23 mouse cellular contexts compared by ENCODE assay signal in the genomic region with DNA sequence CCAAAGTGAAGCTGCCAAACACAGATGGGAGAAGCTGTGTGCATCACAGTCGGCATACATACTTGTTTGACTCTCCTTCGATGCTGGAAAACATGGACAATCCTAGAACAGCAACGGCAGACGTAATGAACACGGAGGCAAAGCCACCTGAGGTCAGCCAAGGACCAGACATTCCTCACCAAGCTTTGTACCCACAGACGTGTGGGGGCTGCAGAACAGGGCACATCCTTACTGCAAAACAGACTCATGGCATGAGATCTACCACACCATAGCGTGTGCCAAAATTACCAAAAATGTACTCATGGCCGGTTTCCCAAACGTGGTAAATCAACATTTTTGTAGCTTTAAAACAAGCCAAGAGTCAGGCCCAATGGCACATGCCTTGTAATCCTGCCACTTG. TPM values are rescaled to one million over a fixed set of nuclear protein-coding genes. Genes with fewer than 3 reads are reported as not detected.
"Had no signal": no experiment of that assay in that cellular context is flagged by ENCODE, and none has a peak within 500 bp of the region (broad histone marks: within the 10 kb centered on the region; RNA-seq: fewer than 3 reads in every experiment).

No protein-coding gene starts in this region.

- H3K4me2 ChIP-seq: liver, embryonic 11.5 days; lung, embryonic 14.5 days; midbrain, embryonic 13.5 days had no signal

- DNase-seq: kidney, adult 18-20 months; kidney, adult 9 months; kidney, postnatal 14 days; kidney, postnatal 4 days; liver, postnatal 0 days; lung, embryonic 14.5 days; thymus, postnatal 25 days had no signal

- H3K9me3 ChIP-seq: midbrain, embryonic 13.5 days had no signal

- ATAC-seq: liver, postnatal 0 days; lung, postnatal 0 days; midbrain, embryonic 13.5 days had no signal

- H3K27me3 ChIP-seq: midbrain, embryonic 13.5 days had no signal

- H3K9ac ChIP-seq: liver, embryonic 14.5 days; liver, postnatal 0 days; lung, embryonic 14.5 days; midbrain, embryonic 13.5 days had no signal

- H3K4me3 ChIP-seq: midbrain, embryonic 13.5 days had no signal

- H3K27ac ChIP-seq: liver, embryonic 14.5 days; macrophage; midbrain, embryonic 13.5 days had no signal

RNA-seq across cellular contexts. Expression of gene Pnldc1, which starts 3.6 kb away (rescaled TPM):
- polyA plus RNA-seq: macrophage had no signal

RNA-seq across cellular contexts. Expression of gene Mrgprh, which starts 30.6 kb away (rescaled TPM):
- total RNA-seq: layer of hippocampus, adult 18-20 months; left cerebral cortex, adult 18-20 months; megakaryocyte, adult 5-6 weeks; midbrain, postnatal 0 days had no signal
- polyA plus RNA-seq: kidney, embryonic 16.5 days; limb, embryonic 11.5 days; liver, embryonic 11.5 days; liver, embryonic 14.5 days; liver, postnatal 0 days; lung, embryonic 14.5 days; lung, postnatal 0 days; macrophage; midbrain, embryonic 13.5 days; midbrain, postnatal 0 days; neural tube, embryonic 11.5 days; neural tube, embryonic 14.5 days; small intestine, adult 2 months; spleen, adult 2 months; thymus, postnatal 0 days had no signal

RNA-seq across cellular contexts. Expression of gene Acat3, which starts 34.0 kb away (rescaled TPM):
- polyA plus RNA-seq: small intestine, adult 2 months; spleen, adult 2 months had no signal
